Mouse (Mus musculus) embryo, embryonic 10 days (tissue): Measurements from ENCODE around the gene Cep55.

Source experiments
- DNase-seq: peaks from one replicate; pipeline ENCODE4 v3.0.0-alpha.2; 2015; ENCODE audit warnings: low spot score

Cep55 gene

GRCm38 (mm10) chr19:38107871-38108270 lies 53.1 kb downstream of the Cep55 start:
- no peak for DNase-seq

GRCm38 (mm10) chr19:38109506-38110242 lies 54.9 kb downstream of the Cep55 start:
- no peak for DNase-seq

GRCm38 (mm10) chr19:38111056-38111455 lies 56.2 kb downstream of the Cep55 start:
- DNase-seq, result no peak

GRCm38 (mm10) chr19:38112575-38112974 lies 57.8 kb downstream of the Cep55 start:
- DNase-seq, result no peak

- no peak for DNase-seq
These were observed 60.2 kb downstream of the Cep55 start for GRCm38 (mm10) chr19:38114834-38115491.

- no peak for DNase-seq
These were observed 65.4 kb downstream of the Cep55 start for GRCm38 (mm10) chr19:38120123-38120760.

- no peak for DNase-seq
These were observed 69.1 kb downstream of the Cep55 start for GRCm38 (mm10) chr19:38123921-38124320.
